Mouse (Mus musculus): ENCODE measurements around the gene Fbf1.

DNA sequence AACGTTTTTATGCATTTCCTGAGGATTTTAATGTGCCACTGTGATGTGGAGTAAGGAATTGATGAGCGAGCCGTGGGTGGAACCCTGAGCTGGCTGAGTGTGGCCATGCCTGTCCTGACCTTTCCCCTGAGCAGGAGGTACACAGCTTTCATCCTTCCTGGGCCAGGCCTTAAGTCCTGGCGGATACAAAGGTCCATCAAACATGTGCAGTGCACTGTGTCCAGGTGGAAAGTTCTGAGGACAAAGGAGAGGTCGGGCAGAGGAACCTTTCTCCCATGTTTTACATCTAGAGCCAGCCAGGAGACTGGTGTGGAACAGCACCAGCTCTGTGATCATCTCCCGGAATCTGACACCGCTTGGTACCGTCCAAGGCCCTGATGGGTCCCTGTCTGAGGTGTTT, 41.3 kb upstream of the Fbf1 start:
- no peak for TF ChIP-seq POLR2A (IDR thresholded peaks at IDR 0.05; ENCODE audit: insufficient read depth, low read depth, low read length)
- TF ChIP-seq CTCF (IDR thresholded peaks at IDR 0.05), result no peak

Data from heart, adult 2 months (tissue).